Mouse (Mus musculus) embryo, embryonic 10 days (tissue): ENCODE data around the gene Gm8693.
"Not testable (repeated sequence)": the region's sequence is repeated elsewhere in the genome, so short reads cannot be mapped to it uniquely, and the experiment has no call there.

Experiments
- DNase-seq: peaks from one replicate; pipeline ENCODE4 v3.0.0-alpha.2; 2015; ENCODE audit warnings: low spot score

Gene Gm8693

GRCm38 (mm10) chr7:22692217-22692616 lies at the start of gene Gm8693:
Gene Gm8693 (minus strand): TSS chr7:22692317.
- not testable (repeated sequence) for DNase-seq

- not testable (repeated sequence) for DNase-seq
Measured at GRCm38 (mm10) chr7:22719610-22720009, 27.5 kb upstream of the Gm8693 start, which contains the start of gene Gm4567. Gene Gm4567 (minus strand): TSS chr7:22719710.

GRCm38 (mm10) chr7:22657718-22658117 lies 34.4 kb downstream of the Gm8693 start, which contains the start of gene Vmn1r155:
Gene Vmn1r155 (plus strand): TSS chr7:22658018.
- DNase-seq: not testable (repeated sequence)
